Mouse (Mus musculus): Measurements from ENCODE around the gene Arf6. TPM values are rescaled to one million over a fixed set of nuclear protein-coding genes. Genes with fewer than 3 reads are reported as not detected.
A peak's percentile ranks its signal among the peaks of the same experiment; 100 is the strongest.

Arf6 gene
- total and polyA plus RNA-seq, 2 experiments from 2014 or later = 41.6 to 112 TPM

GRCm38 (mm10) chr12:69410767-69411166 lies 38.8 kb downstream of the Arf6 start:
- Histone ChIP-seq H3K4me1 (ENCODE audit: insufficient read depth, low read length) (no peaks in the 10 kb centered on the region), H3K27ac (no peak overlapping the region), H3K9ac (replicated peaks; ENCODE audit: low read length) (no peak overlapping the region), H3K4me2 (ENCODE audit: low read depth, low read length) (no peak overlapping the region), H3K36me3 (ENCODE audit: insufficient read depth, low read length) (no peaks in the 10 kb centered on the region), H3K4me3 (ENCODE audit: low read length) (no peak overlapping the region), H3K9me3 (ENCODE audit: low read length) (no peaks in the 10 kb centered on the region), H3K27me3 (ENCODE audit: insufficient read depth, low read length) (no peaks in the 10 kb centered on the region)
- ATAC-seq (no peak), DNase-seq (ENCODE audit: low spot score) (no peak)
- 53% methylated on average over 5 of the region's 5 CpGs for WGBS
- TF ChIP-seq CTCF (IDR thresholded peaks at IDR 0.05; ENCODE audit: low read depth) = no peak

- DNase-seq (ENCODE audit: low spot score) = no peak
- ATAC-seq = no peak
- no peaks in the 10 kb centered on the region for H3K9me3 ChIP-seq (ENCODE audit: low read length)
- H3K27ac ChIP-seq = no peak overlapping the region
- H3K9ac ChIP-seq (replicated peaks; ENCODE audit: low read length) = no peak overlapping the region
- no peaks in the 10 kb centered on the region for H3K27me3 ChIP-seq (ENCODE audit: insufficient read depth, low read length)
- no peaks in the 10 kb centered on the region for H3K4me1 ChIP-seq (ENCODE audit: insufficient read depth, low read length)
- no peak overlapping the region for H3K4me3 ChIP-seq (ENCODE audit: low read length)
- 74% methylated on average over 4 of the region's 4 CpGs for WGBS
- TF ChIP-seq CTCF (IDR thresholded peaks at IDR 0.05; ENCODE audit: low read depth) = no peak
- no peaks in the 10 kb centered on the region for H3K36me3 ChIP-seq (ENCODE audit: insufficient read depth, low read length)
- H3K4me2 ChIP-seq (ENCODE audit: low read depth, low read length) = no peak overlapping the region
Observed at GRCm38 (mm10) chr12:69411936-69412335, 40.0 kb downstream of the Arf6 start.

GRCm38 (mm10) chr12:69413303-69413702 lies 41.4 kb downstream of the Arf6 start:
- Histone ChIP-seq H3K4me3 (ENCODE audit: low read length) (no peak overlapping the region), H3K4me1 (ENCODE audit: insufficient read depth, low read length) (peaks cover 5% of the 10 kb centered on the region; the same call in 1 of the 2 replicates), H3K4me2 (ENCODE audit: low read depth, low read length) (no peak overlapping the region), H3K36me3 (ENCODE audit: insufficient read depth, low read length) (no peaks in the 10 kb centered on the region), H3K9me3 (ENCODE audit: low read length) (no peaks in the 10 kb centered on the region), H3K27ac (no peak overlapping the region), H3K9ac (replicated peaks; ENCODE audit: low read length) (no peak overlapping the region), H3K27me3 (ENCODE audit: insufficient read depth, low read length) (no peaks in the 10 kb centered on the region)
- WGBS = 78% methylated on average over 3 of the region's 3 CpGs
- DNase-seq (ENCODE audit: low spot score) (no peak), ATAC-seq (no peak)
- TF ChIP-seq CTCF (IDR thresholded peaks at IDR 0.05; ENCODE audit: low read depth) = no peak

- ATAC-seq (no peak), DNase-seq (ENCODE audit: low spot score) (no peak)
- Histone ChIP-seq H3K9ac (replicated peaks; ENCODE audit: low read length) (no peak overlapping the region), H3K36me3 (ENCODE audit: insufficient read depth, low read length) (no peaks in the 10 kb centered on the region), H3K27ac (no peak overlapping the region), H3K9me3 (ENCODE audit: low read length) (no peaks in the 10 kb centered on the region), H3K27me3 (ENCODE audit: insufficient read depth, low read length) (no peaks in the 10 kb centered on the region), H3K4me3 (ENCODE audit: low read length) (no peak overlapping the region), H3K4me1 (ENCODE audit: insufficient read depth, low read length) (peaks cover 5% of the 10 kb centered on the region; the same call in 1 of the 2 replicates), H3K4me2 (ENCODE audit: low read depth, low read length) (no peak overlapping the region)
- no peak for TF ChIP-seq CTCF (IDR thresholded peaks at IDR 0.05; ENCODE audit: low read depth)
- WGBS = 82% methylated on average over 4 of the region's 4 CpGs
Observed at GRCm38 (mm10) chr12:69414826-69415572, 43.0 kb downstream of the Arf6 start.

GRCm38 (mm10) chr12:69416793-69417192 lies 44.8 kb downstream of the Arf6 start:
- WGBS = 69% methylated on average over 7 of the region's 7 CpGs
- ATAC-seq (no peak), DNase-seq (ENCODE audit: low spot score) (no peak)
- no peak overlapping the region for H3K4me2 ChIP-seq (ENCODE audit: low read depth, low read length)
- H3K9ac ChIP-seq (replicated peaks; ENCODE audit: low read length) = no peak overlapping the region
- no peaks in the 10 kb centered on the region for H3K36me3 ChIP-seq (ENCODE audit: insufficient read depth, low read length)
- no peak overlapping the region for H3K27ac ChIP-seq
- no peak for TF ChIP-seq CTCF (IDR thresholded peaks at IDR 0.05; ENCODE audit: low read depth)
- no peaks in the 10 kb centered on the region for H3K27me3 ChIP-seq (ENCODE audit: insufficient read depth, low read length)
- H3K4me3 ChIP-seq (ENCODE audit: low read length) = no peak overlapping the region
- H3K4me1 ChIP-seq (ENCODE audit: insufficient read depth, low read length) = peaks cover 5% of the 10 kb centered on the region; the same call in 1 of the 2 replicates
- H3K9me3 ChIP-seq (ENCODE audit: low read length) = no peaks in the 10 kb centered on the region

- no peaks in the 10 kb centered on the region for H3K27me3 ChIP-seq (ENCODE audit: insufficient read depth, low read length)
- ATAC-seq (peak; percentile 82), DNase-seq (ENCODE audit: low spot score) (peak; percentile 70)
- peak overlapping the region; percentile 37 for H3K27ac ChIP-seq
- no peak overlapping the region for H3K4me3 ChIP-seq (ENCODE audit: low read length)
- no peak overlapping the region for H3K4me2 ChIP-seq (ENCODE audit: low read depth, low read length)
- H3K4me1 ChIP-seq (ENCODE audit: insufficient read depth, low read length) = peaks cover 5% of the 10 kb centered on the region; the same call in 1 of the 2 replicates
- no peak for TF ChIP-seq CTCF (IDR thresholded peaks at IDR 0.05; ENCODE audit: low read depth)
- no peak overlapping the region for H3K9ac ChIP-seq (replicated peaks; ENCODE audit: low read length)
- no peaks in the 10 kb centered on the region for H3K36me3 ChIP-seq (ENCODE audit: insufficient read depth, low read length)
- peaks cover under 1% of the 10 kb centered on the region; the same call in 1 of the 2 replicates for H3K9me3 ChIP-seq (ENCODE audit: low read length)
- WGBS = 49% methylated on average over 9 of the region's 9 CpGs
Observed at GRCm38 (mm10) chr12:69417701-69418291, 45.8 kb downstream of the Arf6 start.

GRCm38 (mm10) chr12:69418606-69419005 lies 46.7 kb downstream of the Arf6 start:
- TF ChIP-seq CTCF (IDR thresholded peaks at IDR 0.05; ENCODE audit: low read depth) = no peak
- 81% methylated on average over 13 of the region's 13 CpGs for WGBS

More at GRCm38 (mm10) chr12:69418606-69419005, 46.7 kb downstream of the Arf6 start:
- Histone ChIP-seq H3K4me1 (ENCODE audit: insufficient read depth, low read length) (peaks cover 5% of the 10 kb centered on the region; the same call in 1 of the 2 replicates), H3K9me3 (ENCODE audit: low read length) (peaks cover 4% of the 10 kb centered on the region), H3K4me2 (ENCODE audit: low read depth, low read length) (no peak overlapping the region), H3K27me3 (ENCODE audit: insufficient read depth, low read length) (no peaks in the 10 kb centered on the region), H3K27ac (peak overlapping the region; percentile 37), H3K9ac (replicated peaks; ENCODE audit: low read length) (no peak overlapping the region), H3K36me3 (ENCODE audit: insufficient read depth, low read length) (no peaks in the 10 kb centered on the region), H3K4me3 (ENCODE audit: low read length) (no peak overlapping the region)
- no peak for ATAC-seq
- DNase-seq (ENCODE audit: low spot score) = no peak
